Comparison of ENCODE assay signal across 8 mouse cellular contexts in the genomic region with DNA sequence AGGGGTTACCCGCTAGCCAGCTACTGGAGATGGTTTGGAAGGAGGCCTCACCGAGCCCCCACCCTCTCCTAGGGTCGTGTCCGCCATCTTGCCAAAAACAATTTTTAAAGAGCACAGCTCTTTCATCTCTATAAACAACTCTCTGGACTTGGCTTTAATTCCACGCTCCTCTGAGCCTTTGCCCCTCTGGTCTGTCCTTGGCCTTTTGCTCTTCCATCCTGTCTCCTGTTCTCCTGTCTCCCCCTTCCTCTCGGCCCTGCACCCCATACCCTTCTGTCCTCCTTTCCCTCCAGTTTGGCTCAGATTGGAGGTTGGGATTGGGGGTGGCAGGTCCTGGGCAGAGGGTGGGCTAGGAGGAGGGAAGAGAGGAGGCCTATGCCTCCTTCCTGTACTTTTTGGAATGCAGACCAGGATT. TPM values are rescaled to one million over a fixed set of nuclear protein-coding genes. Genes with fewer than 3 reads are reported as not detected.
A peak's percentile ranks its signal among the peaks of the same experiment; 100 is the strongest.
DNase-seq lines count a peak whose midpoint lies in the region; ATAC-seq and TF ChIP-seq lines count a peak whose summit lies in the region.

No protein-coding gene starts in this region.

- H3K27ac ChIP-seq in heart, embryonic 13.5 days (replicated peaks) = peak overlapping the region; percentile 93
- no peak overlapping the region for H3K27ac ChIP-seq in bone marrow, adult 2 months (ENCODE audit: control insufficient read depth, insufficient read depth, low read depth, low read length, poor library complexity)
- H3K27ac ChIP-seq in hindbrain, embryonic 11.5 days (ENCODE audit: low read depth, low read length) = peak overlapping the region; percentile 99
- H3K27ac ChIP-seq in midbrain, embryonic 10.5 days (replicated peaks) = peak overlapping the region; percentile 85

- H3K27me3 ChIP-seq in heart, embryonic 13.5 days (replicated peaks) = no peaks in the 10 kb centered on the region
- no peaks in the 10 kb centered on the region for H3K27me3 ChIP-seq in hindbrain, embryonic 11.5 days (ENCODE audit: control insufficient read depth, insufficient read depth, low read length)
- H3K27me3 ChIP-seq in midbrain, embryonic 10.5 days (ENCODE audit: low read depth, poor library complexity, severe bottlenecking) = peaks cover 58% of the 10 kb centered on the region

- peaks cover 27% of the 10 kb centered on the region for H3K36me3 ChIP-seq in heart, embryonic 13.5 days
- H3K36me3 ChIP-seq in hindbrain, embryonic 11.5 days (ENCODE audit: control insufficient read depth, insufficient read depth, low read length) = no peaks in the 10 kb centered on the region
- peaks cover 14% of the 10 kb centered on the region; the same call in 1 of the 2 replicates for H3K36me3 ChIP-seq in midbrain, embryonic 10.5 days

- no peak for TF ChIP-seq CTCF in bone marrow, adult 2 months (IDR thresholded peaks at IDR 0.05; ENCODE audit: control insufficient read depth, insufficient read depth, low read length)

- H3K9me3 ChIP-seq in heart, embryonic 13.5 days = no peaks in the 10 kb centered on the region
- H3K9me3 ChIP-seq in hindbrain, embryonic 11.5 days (ENCODE audit: control insufficient read depth, low read length) = no peaks in the 10 kb centered on the region
- no peaks in the 10 kb centered on the region for H3K9me3 ChIP-seq in midbrain, embryonic 10.5 days (replicated peaks)

- H3K9ac ChIP-seq in heart, embryonic 13.5 days = peak overlapping the region; percentile 86
- H3K9ac ChIP-seq in hindbrain, embryonic 11.5 days (ENCODE audit: low read depth, low read length) = peak overlapping the region; percentile 88

- no peak for DNase-seq in heart, postnatal 4 days
- peak; percentile 41 for DNase-seq in hindbrain, embryonic 11.5 days (ENCODE audit: low spot score)
- DNase-seq in midbrain, embryonic 10.5 days (ENCODE audit: low spot score) = no peak
- no peak for DNase-seq in yolk sac, embryonic 10.5 days (ENCODE audit: low spot score)
- no peak for DNase-seq in adrenal gland, postnatal 25 days

- H3K4me1 ChIP-seq in heart, embryonic 13.5 days = peaks cover 99% of the 10 kb centered on the region
- peaks cover 5% of the 10 kb centered on the region for H3K4me1 ChIP-seq in bone marrow, adult 2 months (ENCODE audit: control insufficient read depth, insufficient read depth, low read length)
- peaks cover 54% of the 10 kb centered on the region for H3K4me1 ChIP-seq in hindbrain, embryonic 11.5 days (replicated peaks; ENCODE audit: control insufficient read depth, insufficient read depth, low read length)
- peaks cover 100% of the 10 kb centered on the region for H3K4me1 ChIP-seq in midbrain, embryonic 10.5 days

- 15% methylated on average over 6 of the region's 6 CpGs for WGBS in heart, embryonic 13.5 days
- 26% methylated on average over 6 of the region's 6 CpGs for WGBS in bone marrow, adult 2 months
- WGBS in hindbrain, embryonic 11.5 days = 11% methylated on average over 6 of the region's 6 CpGs
- WGBS in midbrain, embryonic 10.5 days = 17% methylated on average over 6 of the region's 6 CpGs

- H3K4me2 ChIP-seq in heart, embryonic 13.5 days = peak overlapping the region; percentile 98
- H3K4me2 ChIP-seq in hindbrain, embryonic 11.5 days (replicated peaks; ENCODE audit: low read depth, low read length) = peak overlapping the region; percentile 98

- peak overlapping the region; percentile 76 for H3K4me3 ChIP-seq in heart, embryonic 13.5 days
- peak overlapping the region; percentile 15 for H3K4me3 ChIP-seq in bone marrow, adult 2 months (replicated peaks; ENCODE audit: control insufficient read depth, low read depth, low read length)
- peak overlapping the region; percentile 82 for H3K4me3 ChIP-seq in hindbrain, embryonic 11.5 days (ENCODE audit: low read depth, low read length)
- H3K4me3 ChIP-seq in midbrain, embryonic 10.5 days = peak overlapping the region; percentile 74

- ATAC-seq in heart, embryonic 13.5 days (ENCODE audit: extremely low read depth, insufficient number of reproducible peaks, low FRiP score, low TSS enrichment) = no peak
- no peak for ATAC-seq in hindbrain, embryonic 11.5 days (ENCODE audit: low FRiP score)
- no peak for ATAC-seq in megakaryocyte-erythroid progenitor cell, adult 5-6 weeks (replicated peaks; ENCODE audit: low FRiP score, low TSS enrichment, poor library complexity, severe bottlenecking)

- TF ChIP-seq POLR2A in bone marrow, adult 2 months (IDR thresholded peaks at IDR 0.05; ENCODE audit: borderline replicate concordance, control insufficient read depth, low read depth, low read length) = no peak

RNA-seq across cellular contexts. Expression of a gene that starts 18.6 kb away (rescaled TPM):
- polyA plus RNA-seq in heart, embryonic 13.5 days (2015; fragmentation: Nextera tagmentation; extraction: Ambion mirVana) = 1.3 and 3.3 TPM in 2 replicates
- 1 to 10 TPM; 2.0 to 2.5 TPM for total RNA-seq in heart, postnatal 4 days (2021)
- polyA plus RNA-seq in bone marrow, adult 2 months (2011; ENCODE audit: insufficient read depth, insufficient read length, low replicate concordance, missing spikeins) = not detected in 2 replicates
- 0.28 and 0.74 TPM in 2 replicates for polyA plus RNA-seq in hindbrain, embryonic 11.5 days (2014; fragmentation: Nextera tagmentation; extraction: Ambion mirVana)
- polyA plus RNA-seq in midbrain, embryonic 10.5 days (2016; fragmentation: Nextera tagmentation; extraction: Ambion mirVana) = 0.16 TPM in 1 of 2 replicates, not detected in the other
- total RNA-seq in megakaryocyte-erythroid progenitor cell, adult 5-6 weeks (2014; fragmentation: Nextera tagmentation) = not detected in 2 replicates
- total RNA-seq in megakaryocyte-erythroid progenitor cell, adult 5-6 weeks (2017) = not detected in 2 replicates
- not detected in 2 replicates for total RNA-seq in adrenal gland, postnatal 25 days (2021)

RNA-seq across cellular contexts. Expression of a gene that starts 36.6 kb away (rescaled TPM):
- 27.9 and 28.3 TPM in 2 replicates for polyA plus RNA-seq in heart, embryonic 13.5 days (2015; fragmentation: Nextera tagmentation; extraction: Ambion mirVana)
- 10 to 100 TPM; 34.6 to 38.1 TPM for total RNA-seq in heart, postnatal 4 days (2021)
- 8.9 and 17.2 TPM in 2 replicates for polyA plus RNA-seq in bone marrow, adult 2 months (2011; ENCODE audit: insufficient read depth, insufficient read length, low replicate concordance, missing spikeins)
- 48.3 and 51.2 TPM in 2 replicates for polyA plus RNA-seq in hindbrain, embryonic 11.5 days (2014; fragmentation: Nextera tagmentation; extraction: Ambion mirVana)
- polyA plus RNA-seq in midbrain, embryonic 10.5 days (2016; fragmentation: Nextera tagmentation; extraction: Ambion mirVana) = 15.5 and 16.1 TPM in 2 replicates
- total RNA-seq in megakaryocyte-erythroid progenitor cell, adult 5-6 weeks (2014; fragmentation: Nextera tagmentation) = 7.8 and 15.9 TPM in 2 replicates
- total RNA-seq in megakaryocyte-erythroid progenitor cell, adult 5-6 weeks (2017) = 2.2 and 3.0 TPM in 2 replicates
- 21.8 and 27.7 TPM in 2 replicates for total RNA-seq in adrenal gland, postnatal 25 days (2021)

RNA-seq across cellular contexts. Expression of a gene that starts 56.6 kb away (rescaled TPM):
- polyA plus RNA-seq in heart, embryonic 13.5 days (2015; fragmentation: Nextera tagmentation; extraction: Ambion mirVana) = 21.1 and 22.9 TPM in 2 replicates
- 10 to 100 TPM in 1 of 2 experiments, 1 to 10 TPM in 1; 9.8 to 10.2 TPM for total RNA-seq in heart, postnatal 4 days (2021)
- 50.4 and 53.9 TPM in 2 replicates for polyA plus RNA-seq in bone marrow, adult 2 months (2011; ENCODE audit: insufficient read depth, insufficient read length, low replicate concordance, missing spikeins)
- polyA plus RNA-seq in hindbrain, embryonic 11.5 days (2014; fragmentation: Nextera tagmentation; extraction: Ambion mirVana) = 33.1 and 39.0 TPM in 2 replicates
- 53.3 and 67.8 TPM in 2 replicates for polyA plus RNA-seq in midbrain, embryonic 10.5 days (2016; fragmentation: Nextera tagmentation; extraction: Ambion mirVana)
- total RNA-seq in megakaryocyte-erythroid progenitor cell, adult 5-6 weeks (2014; fragmentation: Nextera tagmentation) = 85.0 and 101 TPM in 2 replicates
- 67.8 and 78.7 TPM in 2 replicates for total RNA-seq in megakaryocyte-erythroid progenitor cell, adult 5-6 weeks (2017)
- total RNA-seq in adrenal gland, postnatal 25 days (2021) = 1.7 and 4.3 TPM in 2 replicates

RNA-seq across cellular contexts. Expression of a gene that starts 59.8 kb away (rescaled TPM):
- polyA plus RNA-seq in heart, embryonic 13.5 days (2015; fragmentation: Nextera tagmentation; extraction: Ambion mirVana) = 158 and 170 TPM in 2 replicates
- total RNA-seq in heart, postnatal 4 days (2021) = 100 to 1,000 TPM; 174 to 191 TPM
- 161 and 191 TPM in 2 replicates for polyA plus RNA-seq in bone marrow, adult 2 months (2011; ENCODE audit: insufficient read depth, insufficient read length, low replicate concordance, missing spikeins)
- 332 and 333 TPM in 2 replicates for polyA plus RNA-seq in hindbrain, embryonic 11.5 days (2014; fragmentation: Nextera tagmentation; extraction: Ambion mirVana)
- polyA plus RNA-seq in midbrain, embryonic 10.5 days (2016; fragmentation: Nextera tagmentation; extraction: Ambion mirVana) = 357 and 364 TPM in 2 replicates
- 363 and 371 TPM in 2 replicates for total RNA-seq in megakaryocyte-erythroid progenitor cell, adult 5-6 weeks (2014; fragmentation: Nextera tagmentation)
- total RNA-seq in megakaryocyte-erythroid progenitor cell, adult 5-6 weeks (2017) = 444 and 492 TPM in 2 replicates
- total RNA-seq in adrenal gland, postnatal 25 days (2021) = 28.2 and 39.3 TPM in 2 replicates

Comparison
In these comparisons a context has a peak if more than half of its experiments do, and no peak if none do; other contexts are left out.
1. H3K4me3 ChIP-seq: peak in every context shown above with its lines; median percentile 82 in hindbrain, embryonic 11.5 days; 76 in heart, embryonic 13.5 days; 74 in midbrain, embryonic 10.5 days; 15 in bone marrow, adult 2 months.